Mouse (Mus musculus): ENCODE results near the gene Cyct. TPM values are rescaled to one million over a fixed set of nuclear protein-coding genes. Genes with fewer than 3 reads are reported as not detected.

The Cyct gene
- not detected in 4 replicates for total RNA-seq (2023; ENCODE audit: inconsistent age)

DNA sequence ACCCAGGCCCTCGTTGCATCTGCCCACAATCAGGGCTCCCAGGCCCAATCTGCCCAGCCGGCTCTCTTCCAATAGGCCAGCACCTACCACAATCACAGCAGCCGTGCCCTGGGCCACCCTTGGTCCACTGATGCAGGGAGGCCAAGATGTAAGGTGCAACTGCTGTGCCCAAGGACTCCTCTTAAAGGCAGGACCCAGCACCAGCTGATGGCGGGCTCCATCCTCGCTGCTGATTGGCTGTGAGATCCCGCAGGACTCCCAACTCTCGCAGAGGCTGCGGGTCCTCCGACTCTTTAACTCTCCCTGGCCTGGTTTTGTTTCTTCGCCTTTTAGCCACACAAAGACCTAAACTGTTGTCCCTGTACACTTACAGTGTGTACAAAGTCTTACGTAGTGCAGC, at the start of gene Cyct:
TSS of gene Cyct (minus strand) at position 225 of the 400 bp plus-strand sequence.

DNA sequence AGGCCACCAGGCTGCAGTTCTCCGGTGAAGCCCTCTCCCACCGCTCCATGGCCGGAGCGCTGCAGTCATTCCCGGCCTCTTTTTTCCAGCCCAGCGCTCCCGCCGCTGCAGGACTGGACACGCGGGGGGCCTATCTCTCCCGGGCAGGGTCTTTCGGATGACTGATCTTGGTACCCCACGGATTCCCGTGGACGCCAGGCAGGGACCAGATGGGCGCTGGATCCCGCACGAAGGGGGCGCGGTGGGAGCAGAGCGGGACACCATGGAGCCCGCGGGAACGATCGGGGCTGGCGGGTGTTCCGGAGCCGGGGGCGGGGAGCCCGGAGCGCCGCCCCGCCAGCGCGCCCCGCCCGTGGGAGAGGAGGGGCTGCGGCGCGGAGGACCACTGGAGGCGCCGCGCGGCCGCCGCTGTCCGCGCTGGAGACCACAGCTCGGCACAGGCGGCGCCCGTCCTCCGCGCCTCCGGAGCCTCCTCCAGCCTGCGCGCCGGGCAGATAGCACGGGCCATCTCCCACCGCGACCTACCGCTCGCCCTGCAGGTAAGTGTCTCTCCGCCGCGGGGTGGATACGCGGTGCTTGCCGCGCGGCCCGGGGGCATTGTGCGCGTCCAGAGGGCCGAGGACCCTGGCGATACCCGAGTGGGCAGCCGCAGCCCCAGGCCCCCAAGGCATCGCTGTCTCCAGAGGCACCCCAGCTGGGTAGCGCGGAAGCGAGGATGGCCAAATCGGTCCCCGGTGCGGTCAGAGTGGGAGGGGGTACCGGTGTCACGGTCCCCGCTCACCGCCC, 46.1 kb upstream of the Cyct start, which contains the start of gene Osbpl6:
TSS of gene Osbpl6 (plus strand) at position 358 of the 786 bp plus-strand sequence.

DNA sequence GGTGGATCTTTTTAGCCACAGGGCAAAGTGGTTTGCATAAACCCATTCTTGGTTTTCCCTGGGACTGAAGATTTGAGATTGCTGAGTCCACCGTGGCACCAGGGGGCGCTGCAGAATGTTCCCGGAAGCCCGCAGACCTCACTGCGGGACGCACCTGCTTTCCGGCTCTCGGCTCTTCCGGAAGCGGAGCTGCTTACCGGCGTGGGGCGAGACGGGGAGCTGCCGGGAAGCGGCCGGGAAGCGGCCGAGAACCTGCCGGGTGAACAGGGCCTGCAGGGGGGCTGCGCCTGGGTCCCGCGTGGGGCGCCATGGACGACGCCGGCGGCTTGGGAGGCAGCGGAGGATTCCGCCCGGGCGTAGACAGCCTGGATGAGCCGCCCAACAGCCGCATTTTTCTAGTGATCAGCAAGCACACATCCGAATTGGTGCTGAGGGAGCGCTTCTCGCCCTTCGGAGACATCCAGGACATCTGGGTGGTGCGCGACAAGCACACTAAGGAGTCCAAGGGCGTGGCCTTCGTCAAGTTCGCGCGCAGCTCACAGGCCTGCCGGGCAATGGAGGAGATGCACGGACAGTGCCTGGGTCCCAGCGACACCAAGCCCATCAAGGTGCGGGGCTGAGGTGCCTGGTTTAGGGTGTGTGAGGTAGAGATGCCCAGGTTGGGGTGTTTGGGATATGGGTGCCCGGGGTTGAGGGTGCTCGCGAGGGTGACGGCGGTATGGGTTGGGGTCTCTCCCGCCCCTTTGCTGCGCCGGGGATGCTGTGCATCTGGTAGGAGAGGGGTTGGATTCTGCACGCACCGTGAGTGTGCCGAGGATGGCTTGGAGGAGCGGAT, 9.8 kb upstream of the Cyct start, which contains the start of gene Rbm45:
TSS of gene Rbm45 (plus strand) at position 164 of the 835 bp plus-strand sequence.

DNA sequence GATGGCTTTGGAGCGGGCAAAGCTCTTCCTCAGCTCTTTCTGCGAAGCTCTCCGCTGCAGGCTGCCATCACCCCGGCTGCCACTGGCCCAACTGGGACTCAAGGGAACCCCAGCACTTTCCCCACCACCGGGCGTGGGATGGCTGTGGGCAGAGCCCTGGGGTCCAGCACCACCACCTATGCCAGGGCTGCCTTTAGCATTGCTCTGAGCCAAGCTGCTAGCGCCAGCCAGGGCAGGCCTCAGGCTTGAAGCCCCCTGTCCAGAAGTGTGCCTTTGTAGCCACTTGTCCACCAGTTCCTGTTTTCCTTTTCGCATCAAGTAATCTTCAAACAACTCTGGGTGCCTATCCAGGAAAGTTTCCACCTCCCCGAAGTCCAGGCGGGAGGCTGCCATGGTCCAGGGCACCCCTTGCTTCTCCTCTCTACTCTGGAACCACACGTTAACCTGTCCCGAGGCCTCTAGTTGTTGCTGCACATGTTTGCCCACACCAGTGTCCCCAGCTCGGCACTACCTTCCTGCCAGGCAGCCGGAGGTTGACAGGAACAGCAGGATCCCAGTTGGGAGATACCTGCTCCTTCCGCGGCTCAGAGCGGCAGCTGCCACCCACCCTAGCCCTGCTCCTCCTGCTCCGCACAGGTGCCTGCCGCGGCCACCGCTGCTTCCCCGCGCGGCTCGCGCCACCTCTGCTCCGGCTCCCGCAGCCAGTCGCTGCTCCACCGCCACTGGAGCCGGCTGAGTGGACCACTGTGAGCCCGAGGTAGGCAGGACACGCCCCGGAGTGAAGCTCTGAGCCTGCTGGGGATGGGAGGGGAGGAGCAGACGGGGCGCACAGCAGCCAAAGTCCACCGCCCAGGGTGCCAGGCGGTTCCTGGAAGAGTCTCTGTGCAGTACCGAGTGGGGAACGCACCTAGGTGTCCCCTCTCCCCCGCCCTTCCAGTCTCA, 21.8 kb downstream of the Cyct start, which contains the start of gene Pde11a:
TSS of gene Pde11a (minus strand) at position 560 of the 942 bp plus-strand sequence.

Other genes starting within 250 kb of the Cyct start
- 0.26 TPM in 1 of 4 replicates, not detected in the others for gene Pde11a, start 21.7 kb downstream of the Cyct start, total RNA-seq (2023; ENCODE audit: inconsistent age)
- 34.8 to 38.7 TPM (median 36.8 TPM) in 4 replicates for gene Rbm45, start 9.5 kb upstream of the Cyct start, total RNA-seq (2023; ENCODE audit: inconsistent age)
- gene Osbpl6, start 46.1 kb upstream of the Cyct start, total RNA-seq (2023; ENCODE audit: inconsistent age) = 0.18 to 1.2 TPM (median 0.33 TPM) in 3 of 4 replicates, not detected in the other